Mouse (Mus musculus) R1 (cell line): ENCODE data around the gene Havcr2.

Source experiments
- DNase-seq: peaks from one replicate; pipeline ENCODE4 v3.0.0-alpha.2; 2018; ENCODE audit warnings: low read depth, low spot score

The Havcr2 gene

DNA sequence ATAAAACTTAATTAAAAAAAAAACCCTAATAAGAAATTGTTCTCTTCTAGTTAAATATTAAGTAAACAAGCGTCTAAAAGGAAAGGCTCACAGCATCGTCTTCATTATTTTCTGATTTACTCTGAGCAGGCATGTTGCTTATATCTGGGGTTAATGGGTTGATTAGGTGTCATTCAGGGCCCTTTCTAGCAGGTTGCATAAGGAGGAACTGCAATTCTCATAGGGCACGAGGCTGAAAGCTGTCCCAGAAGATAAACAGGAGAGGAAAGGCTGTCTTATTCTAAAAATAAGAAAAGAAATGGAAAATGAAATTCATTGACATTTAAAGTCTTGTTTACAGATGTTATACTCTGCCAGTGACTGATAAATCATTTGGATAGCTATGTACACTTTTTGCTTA, 5.2 kb downstream of the Havcr2 start:
- DNase-seq, result no peak

DNA sequence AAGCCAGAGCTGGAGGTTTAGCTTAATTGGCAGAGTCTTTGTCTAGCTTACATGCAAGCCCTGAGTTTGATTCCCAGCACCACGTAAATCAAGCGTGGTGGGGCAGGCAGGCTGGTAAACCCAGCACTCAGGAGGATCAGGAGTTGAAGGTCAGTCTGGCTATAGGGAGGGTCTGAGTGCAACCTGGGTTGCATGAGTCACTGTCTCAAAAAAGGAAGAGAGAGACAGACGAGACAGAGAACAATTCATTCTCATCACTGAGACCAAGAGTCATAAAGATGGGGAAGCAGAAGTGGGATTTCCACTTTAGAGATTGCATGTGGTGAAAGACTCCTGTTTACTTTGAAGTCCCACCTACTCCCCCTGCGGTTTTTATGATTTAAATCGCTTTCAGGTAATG, 6.6 kb downstream of the Havcr2 start:
- no peak for DNase-seq

DNA sequence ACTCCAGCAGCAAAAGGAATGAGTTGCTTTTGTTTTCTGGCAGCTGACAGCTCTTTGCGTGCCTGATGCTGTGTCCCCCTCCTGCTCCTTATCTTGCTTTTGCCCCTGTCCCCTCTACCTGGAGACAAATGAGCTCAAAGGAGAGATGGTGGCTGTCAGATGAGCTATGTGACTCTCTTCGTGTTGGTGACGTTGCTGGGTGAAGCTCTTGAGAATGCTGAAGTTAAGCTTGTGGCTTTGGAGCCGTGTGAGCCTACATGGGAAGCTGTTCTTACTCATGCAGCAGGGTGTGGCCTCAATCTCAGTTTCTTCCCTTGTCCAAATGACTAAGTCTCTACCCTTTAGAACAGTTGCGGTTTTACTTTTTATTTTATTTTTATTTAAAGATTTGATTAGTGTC, 7.2 kb downstream of the Havcr2 start:
- DNase-seq, result no peak

DNA sequence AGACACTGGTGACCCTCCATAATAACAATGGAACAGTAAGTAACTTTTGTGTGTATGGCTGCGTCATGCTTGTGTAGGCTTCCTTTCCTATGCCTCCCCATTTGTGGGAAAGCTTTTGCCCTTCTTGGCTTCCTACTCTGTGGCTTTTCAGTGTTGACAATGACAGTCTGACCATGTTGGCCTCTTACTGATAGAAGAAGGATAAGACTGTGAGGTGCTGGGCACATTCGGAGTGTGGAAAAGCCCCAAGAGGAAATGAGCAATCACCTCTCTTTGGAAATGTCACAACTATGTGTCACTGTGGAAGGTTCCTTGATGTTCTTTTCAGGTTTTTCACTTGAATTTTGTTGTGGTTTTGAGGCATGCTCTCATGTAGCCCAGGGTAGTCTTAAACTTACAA, 12.1 kb downstream of the Havcr2 start:
- DNase-seq, result no peak

DNA sequence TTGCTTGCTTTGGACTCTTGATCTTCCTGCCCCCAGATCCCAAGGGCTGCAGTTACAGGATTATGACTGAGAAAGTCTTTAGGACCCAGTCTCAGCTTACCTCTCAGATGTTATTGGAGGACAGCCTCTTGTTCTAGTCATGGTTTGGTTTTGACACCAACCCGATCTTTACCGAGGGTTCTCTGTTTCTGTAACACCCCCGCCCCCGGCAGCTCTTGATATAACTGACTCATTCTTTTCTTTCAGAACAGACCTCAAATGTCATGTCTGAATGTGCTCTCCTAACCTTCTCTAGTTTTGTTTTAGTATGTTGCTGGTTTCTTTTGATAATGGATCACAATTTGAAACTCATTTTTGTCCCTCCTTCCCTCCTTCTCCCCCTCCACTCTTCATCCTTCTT, 19.5 kb downstream of the Havcr2 start:
- DNase-seq, result no peak

DNA sequence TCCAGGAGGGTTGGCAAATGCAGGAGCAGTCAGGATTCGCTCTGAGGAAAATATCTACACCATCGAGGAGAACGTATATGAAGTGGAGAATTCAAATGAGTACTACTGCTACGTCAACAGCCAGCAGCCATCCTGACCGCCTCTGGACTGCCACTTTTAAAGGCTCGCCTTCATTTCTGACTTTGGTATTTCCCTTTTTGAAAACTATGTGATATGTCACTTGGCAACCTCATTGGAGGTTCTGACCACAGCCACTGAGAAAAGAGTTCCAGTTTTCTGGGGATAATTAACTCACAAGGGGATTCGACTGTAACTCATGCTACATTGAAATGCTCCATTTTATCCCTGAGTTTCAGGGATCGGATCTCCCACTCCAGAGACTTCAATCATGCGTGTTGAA, 24.6 kb downstream of the Havcr2 start:
- DNase-seq, result no peak

DNA sequence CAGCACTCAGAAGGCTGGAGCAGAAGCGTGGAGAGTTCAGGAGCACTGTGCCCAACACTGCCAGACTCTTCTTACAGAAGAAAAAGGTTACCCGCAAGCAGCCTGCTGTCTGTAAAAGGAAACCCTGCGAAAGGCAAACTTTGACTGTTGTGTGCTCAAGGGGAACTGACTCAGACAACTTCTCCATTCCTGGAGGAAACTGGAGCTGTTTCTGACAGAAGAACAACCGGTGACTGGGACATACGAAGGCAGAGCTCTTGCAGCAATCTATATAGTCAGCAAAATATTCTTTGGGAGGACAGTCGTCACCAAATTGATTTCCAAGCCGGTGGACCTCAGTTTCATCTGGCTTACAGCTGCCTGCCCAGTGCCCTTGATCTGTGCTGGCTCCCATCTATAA, 25.8 kb downstream of the Havcr2 start:
- DNase-seq, result no peak

DNA sequence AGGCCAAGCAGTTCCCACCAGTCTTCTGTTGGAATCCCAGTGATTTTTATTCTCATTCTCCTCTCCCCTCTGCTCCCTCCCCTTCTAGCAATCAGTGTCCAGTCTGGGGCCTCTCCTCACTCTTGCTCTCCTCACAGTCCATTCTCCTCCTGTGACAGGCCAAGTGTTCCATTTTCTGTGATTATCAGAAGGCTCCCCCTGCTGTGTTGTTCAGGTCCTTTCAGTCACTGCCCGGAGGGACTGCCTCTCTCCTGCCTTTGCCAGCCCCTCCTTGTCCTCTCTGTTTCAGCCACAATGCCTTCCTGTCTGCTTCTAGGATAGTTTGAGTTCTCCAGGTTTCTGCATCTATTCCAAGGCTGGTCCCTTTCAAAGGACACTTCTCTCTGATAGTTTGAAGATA, 33.5 kb downstream of the Havcr2 start:
- no peak for DNase-seq

DNA sequence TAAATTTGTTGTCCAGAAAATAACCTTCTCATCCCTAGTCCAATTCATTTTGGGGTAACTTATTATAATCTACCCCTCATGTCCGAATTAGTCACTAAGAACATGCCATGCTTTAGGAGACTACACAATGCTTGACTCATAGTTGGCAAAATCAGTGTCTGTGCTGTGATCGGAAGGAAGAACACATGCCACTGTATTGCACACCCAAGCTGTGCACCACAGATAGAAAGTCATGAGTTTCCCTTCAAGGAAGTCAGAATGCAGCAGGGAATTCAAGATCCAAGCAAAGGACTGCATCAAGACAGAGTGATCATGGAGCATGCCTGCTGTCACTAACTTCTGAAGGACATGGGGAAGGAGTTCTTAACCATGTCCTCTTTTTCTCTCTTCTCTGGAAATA, 33.9 kb downstream of the Havcr2 start:
- DNase-seq, result no peak

DNA sequence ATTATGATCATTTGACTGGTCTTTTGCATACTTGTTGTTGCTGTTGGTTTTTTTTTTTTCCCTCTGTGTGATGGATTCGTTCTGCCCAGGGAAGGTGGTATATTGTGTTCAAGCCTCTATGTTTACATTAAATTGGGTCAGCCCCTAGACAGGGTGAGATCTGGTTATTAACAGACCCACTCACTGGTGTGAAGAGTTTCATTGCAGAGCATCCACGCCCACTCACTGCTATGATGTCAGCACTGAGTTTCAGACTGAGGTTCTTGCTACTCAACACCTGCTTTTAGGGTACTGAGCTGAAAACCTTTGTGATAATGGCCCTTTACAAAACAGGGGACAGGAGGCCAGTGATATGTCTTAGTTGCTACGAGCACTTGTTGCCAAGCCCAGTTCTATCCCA, 52.4 kb downstream of the Havcr2 start:
- DNase-seq, result no peak

DNA sequence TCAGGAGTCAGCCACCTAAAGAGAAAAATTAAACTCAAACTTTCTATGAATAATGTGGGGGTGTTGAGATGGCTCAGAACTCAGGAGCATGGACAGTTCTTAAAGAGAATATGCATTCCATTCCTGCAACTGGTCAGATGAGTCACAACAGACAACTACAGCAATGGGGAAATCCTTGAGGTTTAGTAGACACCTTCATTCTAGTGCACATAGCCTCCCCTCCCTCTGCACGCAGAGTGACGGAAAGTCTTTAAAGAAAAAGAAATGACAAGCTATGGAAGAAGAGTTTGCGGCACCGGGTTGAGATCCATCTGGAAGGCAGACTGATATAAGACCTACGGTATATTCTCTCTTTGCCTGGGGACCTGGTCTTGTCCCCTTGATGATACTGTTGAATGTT, 55.2 kb downstream of the Havcr2 start:
- DNase-seq, result no peak

DNA sequence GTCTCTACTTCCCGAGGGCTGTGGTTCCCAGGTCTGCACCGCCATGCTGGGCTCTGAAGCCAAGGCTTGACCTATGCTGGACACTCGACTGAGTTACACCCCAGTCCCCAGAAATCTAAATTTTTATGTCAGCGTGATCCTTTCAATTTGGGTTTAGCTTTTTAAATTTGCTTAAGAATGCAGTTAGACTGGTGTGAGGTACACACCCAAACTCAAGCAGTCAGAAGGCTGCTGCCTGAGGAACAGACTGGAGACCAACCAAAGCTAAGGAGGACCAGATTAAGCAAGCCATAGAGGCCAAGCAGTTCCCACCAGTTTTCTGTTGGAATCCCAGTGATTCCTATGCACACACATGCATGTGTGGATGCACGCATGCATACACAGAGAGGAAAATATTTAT, 66.6 kb downstream of the Havcr2 start:
- peak; percentile 76 for DNase-seq

DNA sequence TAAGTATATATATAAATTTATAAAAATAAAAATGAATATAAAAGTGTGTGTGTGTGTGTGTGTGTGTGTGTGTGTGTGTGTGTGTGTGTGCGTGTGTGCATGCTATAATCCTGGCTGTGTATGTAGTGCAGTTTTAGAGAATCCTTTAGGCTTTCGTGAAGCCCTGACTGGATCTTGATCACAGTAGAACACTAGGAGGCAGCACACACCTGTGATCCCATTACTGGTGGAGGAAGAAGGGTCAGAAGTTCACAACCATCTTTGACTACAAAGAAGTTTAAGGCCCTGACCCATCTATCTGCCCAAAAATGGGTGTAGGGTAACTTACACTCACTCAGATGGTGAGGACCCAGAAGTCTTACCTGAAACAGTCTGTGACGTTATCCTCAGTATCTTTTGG, 68.0 kb downstream of the Havcr2 start:
- DNase-seq, result peak; percentile 66

DNA sequence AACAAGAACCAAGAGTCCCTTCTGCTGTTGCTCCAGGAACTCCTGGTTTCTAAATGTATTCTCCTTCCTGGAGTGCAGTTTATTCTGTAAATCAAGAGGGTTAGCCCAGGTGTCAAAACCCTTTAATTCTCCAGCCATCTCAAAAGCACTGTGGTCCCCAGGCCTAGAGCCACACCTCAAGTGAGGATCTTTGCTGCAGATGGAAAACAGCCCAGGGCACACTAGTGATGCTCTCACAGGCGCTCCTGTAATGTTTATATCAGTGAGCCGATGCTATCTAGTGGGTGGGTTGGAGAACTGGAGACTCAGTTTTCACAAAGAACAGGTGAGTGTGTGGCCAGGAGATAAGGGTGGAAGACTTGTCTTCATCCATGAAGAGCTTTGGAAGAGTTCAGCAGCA, 69.2 kb downstream of the Havcr2 start, which contains the start of gene Gm12169:
TSS of gene Gm12169 (plus strand) at position 301 of the 400 bp plus-strand sequence.
- DNase-seq, result no peak

DNA sequence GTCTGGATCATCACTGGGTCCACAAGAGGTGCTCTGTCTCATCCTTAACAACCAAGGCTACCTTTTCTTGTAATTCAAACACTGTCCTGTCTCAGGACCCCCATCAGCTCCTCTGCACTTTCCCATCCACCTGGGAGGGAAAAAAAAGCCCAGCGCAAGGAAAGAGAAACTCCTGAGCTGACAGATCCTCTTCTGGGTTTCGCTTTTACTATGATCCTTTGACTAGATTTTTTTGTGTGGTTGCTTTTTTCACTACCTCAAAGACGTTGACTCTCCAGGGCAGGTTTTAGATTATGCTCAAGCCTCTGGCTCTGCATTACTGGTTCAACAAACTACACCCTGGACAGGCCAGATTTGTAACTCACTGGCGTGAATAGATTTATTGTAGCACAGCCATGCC, 75.4 kb downstream of the Havcr2 start:
- DNase-seq, result no peak
